Mouse (Mus musculus): ENCODE data around the gene Gm4027. TPM values are rescaled to one million over a fixed set of nuclear protein-coding genes. Genes with fewer than 3 reads are reported as not detected.
"Not testable (repeated sequence)": the region's sequence is repeated elsewhere in the genome, so short reads cannot be mapped to it uniquely, and the experiment has no call there.

Gm4027 gene
- polyA plus RNA-seq (2012; rRNA removed), result not detected in 2 replicates

- not testable (repeated sequence) for DNase-seq
Observed at GRCm38 (mm10) chr12:87618569-87618968, at the start of gene Gm4027. TSS of gene Gm4027 (plus strand) at chr12:87618869.

GRCm38 (mm10) chr12:87601388-87601787 is 17.3 kb upstream of the Gm4027 start:
- 9% methylated on average over 2 of the region's 2 CpGs for WGBS
- DNase-seq; H3K4me3 ChIP-seq (replicated peaks; ENCODE audit: extremely low read depth, low read depth, low read length); H3K4me1 ChIP-seq (ENCODE audit: control insufficient read depth, insufficient read depth, low read length): not testable (repeated sequence)

More at GRCm38 (mm10) chr12:87618569-87618968, at the start of gene Gm4027:
- not testable (repeated sequence) for H3K4me1 ChIP-seq (ENCODE audit: control insufficient read depth, insufficient read depth, low read length); H3K4me3 ChIP-seq (replicated peaks; ENCODE audit: extremely low read depth, low read depth, low read length)
- WGBS, result 86% methylated on average over 5 of the region's 7 CpGs

DNA sequence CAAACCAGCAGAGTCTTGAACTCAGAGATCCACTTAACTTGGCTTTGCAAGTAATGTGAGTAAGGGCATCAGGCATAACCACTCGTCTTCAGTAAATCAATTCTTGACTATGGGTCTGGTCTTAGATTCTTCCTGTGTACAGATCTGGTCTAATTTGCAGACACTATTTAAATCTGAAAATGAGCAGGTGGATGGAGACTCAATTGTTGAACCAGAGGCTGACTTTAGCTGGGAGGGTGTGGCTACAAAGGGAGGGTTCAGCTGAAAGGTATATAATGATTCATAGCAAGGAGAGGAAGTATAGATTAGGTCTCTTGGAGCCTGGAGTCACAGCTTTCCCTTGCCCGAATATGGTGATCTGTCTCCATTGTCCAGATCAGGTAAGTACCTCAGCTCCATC is 16.3 kb upstream of the Gm4027 start, which contains the start of gene Oog1:
Gene Oog1 (plus strand): TSS at position 301 of the 400 bp plus-strand sequence.
- 61% methylated on average over 1 of the region's 2 CpGs for WGBS

DNA sequence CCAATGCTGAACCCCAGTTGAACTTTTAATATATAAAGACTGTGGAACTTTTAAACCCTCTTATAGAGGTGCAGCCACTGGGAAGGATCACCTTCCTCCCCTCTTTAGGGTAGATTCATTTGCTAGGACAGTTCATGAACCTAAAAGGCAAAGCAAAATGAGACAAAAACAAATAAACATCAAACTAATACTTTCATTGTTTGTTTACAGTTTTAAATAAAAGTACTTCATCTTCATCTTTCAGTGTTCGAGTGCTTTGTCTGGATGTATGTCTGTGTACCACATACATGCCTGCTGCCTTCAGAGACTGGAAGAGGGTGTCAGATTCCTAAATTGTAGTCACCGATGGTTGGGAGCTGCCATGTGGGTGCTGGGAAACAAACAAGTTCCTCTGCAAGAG is 25.9 kb downstream of the Gm4027 start, which contains the start of gene Gm16381:
Gene Gm16381 (minus strand): TSS at position 101 of the 400 bp plus-strand sequence.
- not testable (repeated sequence) for H3K4me3 ChIP-seq (replicated peaks; ENCODE audit: extremely low read depth, low read depth, low read length); H3K4me1 ChIP-seq (ENCODE audit: control insufficient read depth, insufficient read depth, low read length); DNase-seq
- 75% methylated on average over 2 of the region's 2 CpGs for WGBS

More for the DNA sequence above, 16.3 kb upstream of the Gm4027 start, which contains the start of gene Oog1:
- not testable (repeated sequence) for DNase-seq; H3K4me1 ChIP-seq (ENCODE audit: control insufficient read depth, insufficient read depth, low read length); H3K4me3 ChIP-seq (replicated peaks; ENCODE audit: extremely low read depth, low read depth, low read length)

DNA sequence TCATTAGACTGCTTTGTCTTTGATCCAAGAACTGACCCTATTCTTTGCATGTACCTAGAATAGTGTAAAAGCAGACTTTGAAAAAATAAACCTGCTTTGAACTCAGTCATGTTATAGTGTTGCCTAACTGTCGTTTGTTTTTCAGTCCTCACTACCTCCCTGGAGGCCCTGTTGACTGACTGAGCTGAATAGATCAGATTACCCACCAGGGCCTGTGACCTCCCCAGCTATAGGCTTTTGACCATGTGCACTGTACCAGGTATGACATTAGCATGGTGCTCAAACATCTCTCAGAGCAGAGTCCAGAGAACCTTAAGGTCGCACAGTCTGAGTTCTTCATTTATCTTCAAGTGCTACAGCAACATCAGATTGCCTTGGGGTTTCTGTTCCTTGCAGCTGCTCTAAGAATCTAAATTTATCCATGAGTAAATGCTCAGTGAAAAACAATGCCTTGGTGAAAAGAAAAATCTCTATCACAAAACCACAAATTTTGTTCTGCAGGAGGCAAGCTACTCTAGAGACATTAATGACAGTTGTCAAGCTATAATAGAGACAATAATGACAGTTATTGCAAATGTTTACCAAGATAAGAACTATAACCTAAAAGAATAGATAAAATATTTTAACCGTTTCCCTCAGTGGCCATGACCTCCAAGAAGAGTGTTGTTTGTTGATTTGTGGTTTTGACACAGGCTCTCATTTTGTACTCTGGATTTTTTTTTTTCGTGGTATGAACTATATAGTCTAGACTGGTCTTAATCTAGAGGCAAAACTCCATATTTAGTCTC is 34.4 kb downstream of the Gm4027 start:
- H3K4me3 ChIP-seq (replicated peaks; ENCODE audit: extremely low read depth, low read depth, low read length); H3K4me1 ChIP-seq (ENCODE audit: control insufficient read depth, insufficient read depth, low read length); DNase-seq: not testable (repeated sequence)
- 46% methylated on average over 2 of the region's 4 CpGs for WGBS

Other genes with a start within 250 kb of the Gm4027 start
- 18.6 and 35.0 TPM in 2 replicates for gene Sptlc2, start 230.5 kb upstream of the Gm4027 start, polyA plus RNA-seq (2012; rRNA removed)
- 8.4 and 11.3 TPM in 2 replicates for gene Slirp, start 175.0 kb upstream of the Gm4027 start, polyA plus RNA-seq (2012; rRNA removed)
- gene Alkbh1, start 174.9 kb upstream of the Gm4027 start, polyA plus RNA-seq (2012; rRNA removed), result 10.2 and 10.8 TPM in 2 replicates
- 7.0 and 11.0 TPM in 2 replicates for gene Snw1, start 146.6 kb upstream of the Gm4027 start, polyA plus RNA-seq (2012; rRNA removed)
- gene Gm5788, start 124.1 kb upstream of the Gm4027 start, polyA plus RNA-seq (2012; rRNA removed), result not detected in 2 replicates
- not detected in 2 replicates for gene Gm8300, start 104.6 kb upstream of the Gm4027 start, polyA plus RNA-seq (2012; rRNA removed)
- gene Oog1, start 16.2 kb upstream of the Gm4027 start, polyA plus RNA-seq (2012; rRNA removed), result not detected in 2 replicates
- not detected in 2 replicates for gene Gm16381, start 25.8 kb downstream of the Gm4027 start, polyA plus RNA-seq (2012; rRNA removed)
- not detected in 2 replicates for gene Gm21319, start 156.9 kb downstream of the Gm4027 start, polyA plus RNA-seq (2012; rRNA removed)
- gene Gm21936, start 176.6 kb downstream of the Gm4027 start, polyA plus RNA-seq (2012; rRNA removed), result not detected in 2 replicates
- not detected in 2 replicates for gene BB287469, start 197.7 kb downstream of the Gm4027 start, polyA plus RNA-seq (2012; rRNA removed)
- gene Gm2001, start 223.5 kb downstream of the Gm4027 start, polyA plus RNA-seq (2012; rRNA removed), result not detected in 2 replicates

Data from lung, adult 2 months (tissue).